Mouse (Mus musculus) thymus, adult 2 months (tissue): Measurements from ENCODE around the gene Hc.

Experiments
- CTCF ChIP-seq: fragments of 200-500 bp; IDR thresholded peaks from 2 replicates; pipeline ENCODE4 v1.5.1; 2012; ENCODE audit warnings: mild to moderate bottlenecking, control low read depth, low read length, moderate library complexity, borderline replicate concordance; ENCODE audit not compliant: control insufficient read depth, poor library complexity, insufficient read depth; ENCODE audit errors: extremely low read depth
- POLR2A ChIP-seq: fragments of 200-500 bp; IDR thresholded peaks from 2 replicates; pipeline ENCODE4 v1.6.1; 2012; ENCODE audit warnings: mild to moderate bottlenecking, low read length, control low read depth, moderate library complexity; ENCODE audit not compliant: control insufficient read depth, poor library complexity, insufficient read depth; ENCODE audit errors: extremely low read depth

DNA sequence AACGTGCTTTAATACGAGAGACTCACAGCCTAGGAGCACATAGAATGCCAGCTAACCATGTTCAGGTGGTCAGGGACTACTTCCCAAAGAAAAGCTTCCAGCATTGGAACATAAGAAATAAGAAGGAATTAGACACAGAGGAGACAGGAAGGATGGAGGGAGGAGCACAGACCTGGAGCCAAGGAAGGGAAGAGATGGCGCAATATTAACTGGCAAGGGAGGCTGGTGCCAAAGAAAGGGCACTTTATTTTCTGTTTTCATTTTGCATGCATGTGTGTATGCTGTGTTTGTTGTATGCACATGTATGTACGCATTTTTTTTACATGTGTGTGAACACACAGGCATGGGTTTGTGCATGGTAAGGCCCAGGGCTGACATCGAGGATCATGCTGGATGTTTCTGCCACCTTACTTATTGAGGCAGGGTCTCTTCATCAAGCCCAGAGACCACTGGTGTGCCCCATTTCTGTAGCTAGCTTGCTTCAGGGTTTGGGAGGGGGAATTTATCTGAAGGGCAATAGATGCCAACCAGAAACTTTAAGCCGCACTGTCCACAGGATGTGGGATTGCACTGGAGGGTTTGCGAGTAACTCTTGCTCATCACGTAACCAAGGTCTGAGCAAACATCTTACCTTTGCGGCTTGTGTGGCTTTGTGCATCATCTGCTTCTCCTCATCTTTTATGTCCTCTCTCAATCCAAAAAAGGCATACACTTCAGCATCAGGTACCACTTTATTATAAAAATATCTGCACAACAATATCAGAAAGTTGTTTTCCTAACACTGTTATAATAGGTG lies 22.5 kb downstream of the Hc start:
- TF ChIP-seq CTCF (no peak), POLR2A (no peak)
